Mouse (Mus musculus) spleen, adult 2 months (tissue): ENCODE measurements at regions not wholly inside any gene's neighbourhood (a gene's known extent, or its start where the extent isn't known, plus 50 kb on each side); places are given as distances from the start of the nearest gene placed in this dataset.

Experiments
- CTCF ChIP-seq: fragments of 200-500 bp; IDR thresholded peaks from 2 replicates; pipeline ENCODE4 v1.5.1; 2011; ENCODE audit warnings: mild to moderate bottlenecking, inconsistent platforms; ENCODE audit not compliant: insufficient read depth, insufficient read length, insufficient replicate concordance; ENCODE audit errors: extremely low read depth
- POLR2A ChIP-seq: fragments of 200-500 bp; IDR thresholded peaks from 2 replicates; pipeline ENCODE4 v1.6.1; 2011; ENCODE audit warnings: low read depth, low read length, inconsistent platforms

- TF ChIP-seq POLR2A = no peak
- TF ChIP-seq CTCF = no peak
Measured at GRCm38 (mm10) chr11:19606943-19607342, 317.2 kb upstream of the Spred2 start.
